Comparison of ENCODE assay signal across 22 mouse cellular contexts in the genomic region with DNA sequence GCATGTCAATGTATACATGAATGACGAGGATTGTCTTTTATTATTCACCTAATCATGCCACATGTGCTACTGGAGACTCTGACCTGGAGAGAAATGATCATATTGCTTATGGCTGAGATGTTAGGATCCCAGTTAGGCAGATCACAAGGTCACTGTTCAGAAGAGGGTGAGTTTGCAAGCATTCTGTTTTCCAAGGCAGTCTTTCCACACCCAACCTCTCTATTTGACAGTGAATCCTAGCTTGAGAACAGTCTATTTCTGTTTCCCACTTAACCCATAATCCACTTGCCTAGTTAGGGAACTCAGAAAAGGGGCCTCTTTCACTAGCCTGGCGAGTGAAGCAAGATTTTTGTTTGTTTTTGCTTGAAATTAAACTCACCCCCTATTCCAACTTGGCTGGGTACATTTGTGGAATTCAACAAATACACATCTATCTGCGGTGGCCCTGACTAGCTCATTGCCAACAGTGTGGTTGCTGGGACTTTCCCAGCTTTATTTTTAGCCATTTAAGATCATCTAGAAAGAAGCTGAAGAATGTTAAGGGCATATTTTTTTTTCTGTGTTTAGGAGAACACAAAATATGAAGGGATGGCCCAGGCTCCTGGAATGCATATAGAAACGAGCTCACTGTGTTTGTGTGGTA. TPM values are rescaled to one million over a fixed set of nuclear protein-coding genes. Genes with fewer than 3 reads are reported as not detected.
A peak's percentile ranks its signal among the peaks of the same experiment; 100 is the strongest.
DNase-seq lines count a peak whose midpoint lies in the region; ATAC-seq and TF ChIP-seq lines count a peak whose summit lies in the region.
"Had no signal": no experiment of that assay in that cellular context is flagged by ENCODE, and none has a peak within 500 bp of the region (broad histone marks: within the 10 kb centered on the region; RNA-seq: fewer than 3 reads in every experiment).

No protein-coding gene starts in this region.

- H3K4me2 ChIP-seq in heart, embryonic 15.5 days: no peak overlapping the region
- H3K4me2 ChIP-seq: forebrain, embryonic 15.5 days; heart, embryonic 11.5 days; hindbrain, embryonic 14.5 days; intestine, embryonic 15.5 days; limb, embryonic 12.5 days; stomach, embryonic 15.5 days had no signal

- H3K27ac ChIP-seq in heart, embryonic 15.5 days: peak overlapping the region; percentile 47
- H3K27ac ChIP-seq in left cerebral cortex, adult 2 months: no peak overlapping the region
- H3K27ac ChIP-seq: forebrain, embryonic 15.5 days; hindbrain, embryonic 14.5 days; intestine, embryonic 15.5 days; limb, embryonic 12.5 days; liver, embryonic 14.5 days; stomach, embryonic 15.5 days had no signal

- intact Hi-C loops in left cerebral cortex, adult 2 months (cut with DNase I): no loop called here

- H3K36me3 ChIP-seq in heart, embryonic 15.5 days: no peaks in the 10 kb centered on the region
- H3K36me3 ChIP-seq: forebrain, embryonic 15.5 days; intestine, embryonic 15.5 days; limb, embryonic 12.5 days; stomach, embryonic 15.5 days had no signal

- TF ChIP-seq CTCF in lung, adult 2 months (IDR thresholded peaks at IDR 0.05; ENCODE audit: insufficient read depth, low read length): no peak
- no peak for TF ChIP-seq CTCF in left cerebral cortex, adult 2 months (IDR thresholded peaks at IDR 0.05)

- no peaks in the 10 kb centered on the region for H3K4me1 ChIP-seq in heart, embryonic 15.5 days (replicated peaks)
- no peaks in the 10 kb centered on the region for H3K4me1 ChIP-seq in lung, adult 2 months (ENCODE audit: control insufficient read depth, insufficient read depth, low read length)
- H3K4me1 ChIP-seq: forebrain, embryonic 15.5 days; intestine, embryonic 15.5 days; limb, embryonic 12.5 days; stomach, embryonic 15.5 days had no signal

- no peak for DNase-seq in heart, adult 11 months
- DNase-seq in lung, postnatal 10 days: peak; percentile 6
- no peak for DNase-seq in lung, adult 2 months
- DNase-seq in adipocyte (ENCODE audit: low spot score): peak; percentile 83
- no peak for DNase-seq in left cerebral cortex, adult 2 months (ENCODE audit: extremely low spot score in 1 of 2, low spot score in 2 of 2)
- no peak for DNase-seq in layer of hippocampus, adult 9-11 months
- DNase-seq: cerebellum, adult 2 months; cerebellum, postnatal 36 days; gastrocnemius, postnatal 14 days; midbrain, embryonic 14.5 days; retina, postnatal 1 day; thymus, adult 2 months had no signal

- no peak for TF ChIP-seq POLR2A in lung, adult 2 months (IDR thresholded peaks at IDR 0.05; ENCODE audit: borderline replicate concordance, extremely low read depth, low read depth, low read length)

- H3K4me3 ChIP-seq in heart, embryonic 15.5 days: no peak overlapping the region
- no peak overlapping the region for H3K4me3 ChIP-seq in lung, adult 2 months (replicated peaks; ENCODE audit: extremely low read depth, low read depth, low read length)
- H3K4me3 ChIP-seq in left cerebral cortex, adult 2 months: no peak overlapping the region
- H3K4me3 ChIP-seq: forebrain, embryonic 15.5 days; intestine, embryonic 15.5 days; limb, embryonic 12.5 days; stomach, embryonic 15.5 days had no signal

- H3K9me3 ChIP-seq in heart, embryonic 15.5 days (replicated peaks): no peaks in the 10 kb centered on the region
- H3K9me3 ChIP-seq: forebrain, embryonic 15.5 days; intestine, embryonic 15.5 days; limb, embryonic 12.5 days; stomach, embryonic 15.5 days had no signal

- WGBS in heart, embryonic 15.5 days: 30% methylated on average over 4 of the region's 4 CpGs
- WGBS in lung, adult 2 months: 32% methylated on average over 4 of the region's 4 CpGs

- ATAC-seq in heart, embryonic 15.5 days (replicated peaks; ENCODE audit: insufficient number of reproducible peaks, insufficient read depth, low FRiP score, low read depth): no peak
- ATAC-seq: forebrain, embryonic 15.5 days; intestine, embryonic 15.5 days had no signal

- H3K27me3 ChIP-seq in heart, embryonic 15.5 days: no peaks in the 10 kb centered on the region
- H3K27me3 ChIP-seq: forebrain, embryonic 15.5 days; intestine, embryonic 15.5 days; stomach, embryonic 15.5 days had no signal

- no peak overlapping the region for H3K9ac ChIP-seq in heart, embryonic 15.5 days
- H3K9ac ChIP-seq: forebrain, embryonic 15.5 days; hindbrain, embryonic 14.5 days; intestine, embryonic 15.5 days; limb, embryonic 12.5 days; liver, embryonic 14.5 days; stomach, embryonic 15.5 days had no signal

RNA-seq across cellular contexts. Expression of a gene that starts 17.2 kb away (rescaled TPM):
- 7.5 and 8.2 TPM in 2 replicates for polyA plus RNA-seq in heart, embryonic 15.5 days (2015; fragmentation: Nextera tagmentation; extraction: Ambion mirVana)
- 0.09 and 0.17 TPM in 2 replicates for polyA plus RNA-seq in lung, adult 2 months (2012; rRNA removed)
- total RNA-seq in left cerebral cortex, adult 2 months (2021): 100 to 1,000 TPM; 130 to 133 TPM
- total RNA-seq: megakaryocyte, adult 5-6 weeks; neutrophil, adult 5-6 weeks had no signal

Comparison
In these comparisons a context has a peak if more than half of its experiments do, and no peak if none do; other contexts are left out.
1. DNase-seq: peak in lung, postnatal 10 days (single experiment) and adipocyte (single experiment); none in heart, adult 11 months (single experiment), lung, adult 2 months (single experiment), left cerebral cortex, adult 2 months (0 of 2) and layer of hippocampus, adult 9-11 months (single experiment).